Mouse (Mus musculus): ENCODE measurements at regions not wholly inside any gene's neighbourhood (a gene's known extent, or its start where the extent isn't known, plus 50 kb on each side); places are given as distances from the start of the nearest gene placed in this dataset.
"Not testable (repeated sequence)": the region's sequence is repeated elsewhere in the genome, so short reads cannot be mapped to it uniquely, and the experiment has no call there.

GRCm38 (mm10) chr6:109245666-109246065, 417.2 kb downstream of the Edem1 start:
- no peak for DNase-seq (ENCODE audit: low spot score)
- H3K36me3 ChIP-seq (ENCODE audit: control insufficient read depth, insufficient read depth, low read length), result no peaks in the 10 kb centered on the region
- no peaks in the 10 kb centered on the region for H3K27me3 ChIP-seq (replicated peaks; ENCODE audit: control insufficient read depth, insufficient read depth, low read length)
- no peak overlapping the region for H3K9ac ChIP-seq (ENCODE audit: low read depth, low read length)
- H3K4me2 ChIP-seq (ENCODE audit: low read depth, low read length), result no peak overlapping the region
- WGBS, result 69% methylated on average over 2 of the region's 2 CpGs
- no peak for ATAC-seq (ENCODE audit: low read depth)
- H3K27ac ChIP-seq (replicated peaks; ENCODE audit: low read depth, low read length), result no peak overlapping the region
- H3K4me3 ChIP-seq (ENCODE audit: low read depth, low read length), result no peak overlapping the region
- no peaks in the 10 kb centered on the region for H3K4me1 ChIP-seq (ENCODE audit: control insufficient read depth, insufficient read depth, low read length)
- H3K9me3 ChIP-seq (ENCODE audit: control insufficient read depth, low read length), result no peaks in the 10 kb centered on the region

- not testable (repeated sequence) for H3K36me3 ChIP-seq (ENCODE audit: control insufficient read depth, insufficient read depth, low read length); DNase-seq (ENCODE audit: low spot score); H3K4me3 ChIP-seq (ENCODE audit: low read depth, low read length); ATAC-seq (ENCODE audit: low read depth); H3K9ac ChIP-seq (ENCODE audit: low read depth, low read length); H3K27ac ChIP-seq (replicated peaks; ENCODE audit: low read depth, low read length); H3K4me1 ChIP-seq (ENCODE audit: control insufficient read depth, insufficient read depth, low read length); H3K4me2 ChIP-seq (ENCODE audit: low read depth, low read length); H3K27me3 ChIP-seq (replicated peaks; ENCODE audit: control insufficient read depth, insufficient read depth, low read length); H3K9me3 ChIP-seq (ENCODE audit: control insufficient read depth, low read length)
- WGBS, result 31% methylated on average over 2 of the region's 2 CpGs
Observed at GRCm38 (mm10) chr6:109246510-109246909, 418.1 kb downstream of the Edem1 start.

All from embryonic facial prominence, embryonic 14.5 days (tissue).